Mouse (Mus musculus): ENCODE data around the gene Nhlrc3.

DNA sequence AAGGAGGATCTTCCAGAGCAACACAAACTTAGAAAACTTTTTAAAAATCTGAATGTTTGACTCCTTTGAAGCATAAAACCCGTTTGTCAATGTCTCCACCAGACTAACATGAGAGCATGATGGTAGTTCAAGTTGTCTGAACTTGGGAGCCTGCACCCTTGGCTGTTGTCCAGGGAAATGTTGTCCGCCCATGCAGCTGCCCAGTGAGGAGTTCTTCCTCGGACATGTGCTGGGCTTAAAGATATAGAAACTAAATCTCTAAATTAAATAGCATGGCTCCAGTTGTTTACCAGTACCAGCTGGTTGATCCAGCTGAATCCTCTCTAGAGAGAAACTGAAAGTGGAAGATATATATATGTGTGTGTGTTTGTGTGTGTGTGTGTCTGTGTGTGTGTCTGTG is 49.2 kb downstream of the Nhlrc3 start:
- TF ChIP-seq POLR2A (IDR thresholded peaks at IDR 0.05; ENCODE audit: borderline replicate concordance, extremely low read depth, low read depth, low read length): no peak
- no peak for TF ChIP-seq CTCF (IDR thresholded peaks at IDR 0.05; ENCODE audit: insufficient read depth, low read length)
